Mouse (Mus musculus): ENCODE results near the gene Mef2d.
"Not testable (repeated sequence)": the region's sequence is repeated elsewhere in the genome, so short reads cannot be mapped to it uniquely, and the experiment has no call there.

Gene Mef2d

DNA sequence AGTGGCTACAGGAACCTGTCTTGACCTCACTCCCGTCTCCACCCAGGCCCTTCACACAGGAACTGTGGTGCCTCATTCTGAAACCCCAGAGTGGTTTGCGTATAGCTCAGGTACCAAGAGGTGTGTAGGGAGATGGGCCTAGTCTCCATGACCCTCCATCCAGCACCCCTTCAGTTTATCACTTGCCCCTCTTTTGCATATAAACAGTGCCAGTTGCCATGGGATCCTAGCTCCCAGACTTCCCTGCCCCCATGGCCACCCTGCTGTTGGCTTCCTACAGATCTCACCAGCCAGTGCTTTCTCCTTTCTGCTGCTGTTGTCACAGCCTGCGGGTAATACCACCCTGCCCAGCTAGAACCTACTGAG, 8.8 kb downstream of the Mef2d start:
- DNase-seq: no peak

DNA sequence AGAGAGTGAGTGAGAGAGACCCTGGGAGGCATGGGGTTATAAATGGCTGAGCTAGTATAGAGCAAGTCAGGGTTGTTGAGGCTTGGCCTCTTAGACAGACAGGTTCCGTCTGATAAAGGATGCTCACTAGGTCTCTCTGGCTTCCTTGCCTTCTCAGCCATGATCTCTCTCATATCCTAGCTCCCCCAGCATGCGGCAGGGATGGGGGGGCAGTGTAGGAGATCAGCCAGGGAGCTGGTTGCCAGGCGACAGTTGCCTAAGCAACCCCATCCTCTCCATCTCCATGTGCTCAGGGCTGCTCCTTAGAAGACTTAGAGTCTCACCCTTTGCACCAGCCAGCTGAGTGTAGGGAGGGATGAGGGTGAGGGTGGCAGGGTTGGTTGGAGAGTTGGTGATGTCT, 9.9 kb downstream of the Mef2d start:
- peak; percentile 83 for DNase-seq

DNA sequence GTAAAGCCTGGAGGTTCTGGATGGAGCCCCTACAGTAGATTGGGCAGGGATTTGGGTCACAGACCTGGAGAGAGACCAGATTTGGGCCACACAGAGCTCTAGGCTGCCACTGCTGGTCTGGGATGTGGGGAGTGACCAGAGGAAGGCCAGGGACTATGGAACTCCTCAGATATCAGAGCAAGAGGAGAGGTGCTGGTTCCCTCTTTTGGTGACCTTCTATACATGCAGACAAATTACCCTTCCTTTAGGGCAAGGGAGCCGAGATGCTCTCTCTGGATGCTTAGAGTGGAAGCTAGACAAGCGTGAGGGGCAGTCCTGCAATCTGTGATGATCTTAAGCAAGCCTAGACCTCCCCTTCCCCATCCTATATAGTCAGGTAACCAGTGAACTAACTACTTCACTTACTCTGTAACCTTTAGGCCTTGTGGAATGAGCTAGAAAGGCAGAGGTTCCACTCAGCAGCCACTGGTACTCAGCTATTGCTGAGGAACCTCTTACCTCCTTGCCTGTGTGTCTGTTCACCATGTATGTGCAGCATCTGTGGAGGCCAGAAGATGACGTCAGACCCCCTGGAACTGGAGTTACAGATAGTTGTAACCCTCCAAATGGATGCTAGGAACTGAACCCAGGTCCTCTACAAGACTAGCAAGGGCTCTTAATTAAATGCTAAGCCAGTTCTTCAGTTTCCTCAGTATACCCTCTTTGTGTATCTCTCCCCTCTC, 11.3 kb downstream of the Mef2d start:
- DNase-seq: no peak

DNA sequence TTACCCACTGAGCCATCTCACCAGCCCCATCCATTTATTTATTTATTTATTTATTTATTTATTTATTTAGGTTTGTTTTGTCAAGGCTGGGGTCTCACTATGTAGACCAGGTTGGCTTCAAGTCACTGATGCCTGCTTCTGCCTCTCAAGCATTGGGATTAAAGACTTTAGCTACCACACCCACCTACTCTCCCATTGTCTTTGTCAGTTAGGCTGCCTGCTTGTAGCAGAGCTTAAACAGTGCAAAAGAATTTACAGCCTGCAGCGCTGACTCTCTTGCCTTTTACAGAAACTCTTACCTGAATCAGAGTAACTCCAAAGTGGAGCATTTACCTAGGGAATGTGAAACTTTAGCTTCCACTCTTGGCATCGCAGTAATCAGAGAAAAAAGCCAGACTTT, 12.1 kb downstream of the Mef2d start:
- DNase-seq: no peak

DNA sequence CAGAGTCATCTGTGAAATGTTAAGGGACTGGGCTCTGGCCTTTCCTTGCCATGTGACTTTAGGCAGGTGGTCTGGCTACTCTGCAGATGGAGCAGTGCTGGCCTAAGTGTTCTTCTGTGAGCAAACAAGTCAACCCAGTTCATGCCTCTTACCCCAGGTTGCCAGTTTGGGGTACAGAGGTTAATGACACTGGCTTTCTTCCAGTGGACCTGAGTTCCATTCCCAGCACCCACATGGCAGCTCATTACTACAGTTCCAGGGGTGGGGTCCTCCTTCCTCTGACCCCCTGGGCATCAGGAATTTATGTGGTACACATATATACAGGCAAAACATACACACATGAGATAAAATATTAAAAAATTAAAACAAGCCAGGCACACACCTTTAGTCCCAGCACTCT, 14.6 kb downstream of the Mef2d start:
- no peak for DNase-seq

DNA sequence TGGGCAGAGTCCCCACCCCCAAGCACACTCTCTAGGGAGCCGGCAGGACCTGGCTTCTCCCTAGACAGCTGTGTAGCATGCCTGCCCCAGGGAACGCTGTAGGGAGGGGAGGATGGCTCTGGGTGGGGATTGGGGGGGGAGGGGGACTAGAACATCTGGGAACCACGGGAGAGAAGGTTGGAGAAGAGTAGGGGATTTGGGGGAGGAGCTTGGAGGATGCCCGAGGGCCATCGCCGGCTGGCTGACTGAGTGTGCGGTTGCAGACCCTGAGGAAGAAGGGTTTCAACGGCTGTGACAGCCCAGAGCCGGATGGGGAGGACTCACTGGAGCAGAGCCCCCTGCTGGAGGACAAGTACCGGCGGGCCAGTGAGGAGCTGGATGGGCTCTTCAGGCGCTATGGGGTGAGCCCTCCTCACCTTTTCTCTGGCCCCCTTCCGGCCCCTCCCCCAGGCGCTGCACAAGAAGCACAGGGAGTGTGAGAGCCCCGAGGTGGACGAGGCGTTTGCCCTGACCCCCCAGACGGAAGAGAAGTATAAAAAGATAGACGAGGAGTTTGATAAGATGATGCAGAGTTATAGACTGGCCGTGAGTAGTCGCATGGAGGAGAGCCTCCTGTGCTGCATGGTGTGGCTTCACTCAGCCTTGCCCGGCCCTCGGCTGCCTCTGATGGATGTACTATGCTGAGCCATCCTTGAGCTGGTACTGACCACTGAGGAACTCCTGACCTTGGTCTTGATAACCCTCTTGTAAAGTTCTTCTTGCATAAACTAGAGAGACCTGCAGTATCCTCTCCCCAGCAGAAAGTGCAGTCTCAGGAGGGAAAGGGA, 15.8 kb downstream of the Mef2d start:
- DNase-seq: no peak

DNA sequence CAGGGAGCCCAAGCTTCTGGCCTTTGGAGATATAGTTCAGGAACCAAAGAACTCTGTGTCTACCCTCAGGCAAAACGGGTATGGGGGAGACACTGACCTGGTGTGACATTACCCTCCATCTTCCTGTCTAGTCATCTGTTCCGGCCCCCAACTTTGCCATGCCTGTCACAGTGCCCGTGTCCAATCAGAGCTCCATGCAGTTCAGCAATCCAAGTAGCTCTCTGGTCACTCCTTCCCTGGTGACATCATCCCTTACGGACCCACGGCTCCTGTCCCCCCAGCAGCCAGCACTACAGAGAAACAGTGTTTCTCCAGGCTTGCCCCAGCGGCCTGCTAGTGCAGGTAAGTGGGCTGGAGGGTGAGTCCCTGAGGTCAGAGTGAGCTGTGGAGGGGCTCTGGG, 16.8 kb downstream of the Mef2d start:
- no peak for DNase-seq

DNA sequence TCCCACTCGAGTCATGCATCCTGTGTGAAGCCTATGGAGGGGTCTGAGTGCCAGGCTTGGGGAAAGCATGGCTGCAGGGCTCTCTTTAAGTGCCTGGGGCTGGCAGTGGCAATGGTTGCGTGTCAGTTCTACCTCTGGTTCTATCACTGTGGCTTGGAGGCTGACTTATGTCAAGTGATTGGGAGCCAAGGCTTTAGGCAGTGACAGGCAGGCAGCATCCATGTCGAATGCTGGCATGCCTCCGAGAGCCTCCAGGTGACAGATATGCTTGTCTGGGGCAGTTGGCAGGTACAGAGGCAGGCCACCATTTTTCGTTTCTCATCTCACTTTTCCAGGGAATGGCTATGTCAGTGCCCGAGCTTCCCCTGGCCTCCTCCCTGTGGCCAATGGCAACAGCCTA, 18.7 kb downstream of the Mef2d start:
- DNase-seq: no peak

DNA sequence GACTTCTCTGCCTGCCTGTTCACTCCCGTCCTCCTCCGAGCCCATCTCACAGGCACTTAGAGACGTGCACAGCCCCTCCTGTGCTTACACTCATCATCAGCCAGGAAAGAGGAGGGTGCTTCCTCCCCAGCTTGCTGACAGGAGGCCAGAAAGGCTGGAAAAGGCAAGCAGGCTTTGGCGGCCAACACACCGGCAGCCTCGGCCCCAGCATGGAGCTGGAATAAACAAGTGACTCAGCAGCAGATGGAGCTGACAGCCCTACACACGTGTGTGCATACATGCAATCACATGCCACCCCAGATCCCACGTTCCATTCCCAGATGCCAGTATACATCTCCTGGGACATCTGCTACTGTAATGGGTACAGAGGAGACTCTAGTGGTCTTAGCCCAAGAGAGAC, 20.1 kb downstream of the Mef2d start:
- DNase-seq: peak; percentile 78

DNA sequence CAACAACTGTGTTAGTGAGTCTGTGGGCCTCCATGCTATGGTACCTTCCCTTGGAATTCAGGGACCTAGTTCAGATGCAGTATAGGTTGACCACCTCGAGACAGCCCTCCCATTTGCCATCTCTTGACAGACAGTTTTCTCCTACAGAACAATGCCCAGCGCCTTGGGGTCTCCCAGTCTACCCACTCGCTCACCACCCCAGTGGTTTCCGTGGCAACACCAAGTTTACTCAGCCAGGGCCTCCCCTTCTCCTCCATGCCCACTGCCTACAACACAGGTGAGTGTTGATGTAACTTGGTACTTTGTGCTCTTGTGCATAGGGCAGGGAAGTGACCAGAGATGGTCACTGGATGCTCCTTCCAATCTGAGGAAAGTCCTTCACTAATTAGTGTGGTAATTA, 20.6 kb downstream of the Mef2d start:
- DNase-seq: no peak

DNA sequence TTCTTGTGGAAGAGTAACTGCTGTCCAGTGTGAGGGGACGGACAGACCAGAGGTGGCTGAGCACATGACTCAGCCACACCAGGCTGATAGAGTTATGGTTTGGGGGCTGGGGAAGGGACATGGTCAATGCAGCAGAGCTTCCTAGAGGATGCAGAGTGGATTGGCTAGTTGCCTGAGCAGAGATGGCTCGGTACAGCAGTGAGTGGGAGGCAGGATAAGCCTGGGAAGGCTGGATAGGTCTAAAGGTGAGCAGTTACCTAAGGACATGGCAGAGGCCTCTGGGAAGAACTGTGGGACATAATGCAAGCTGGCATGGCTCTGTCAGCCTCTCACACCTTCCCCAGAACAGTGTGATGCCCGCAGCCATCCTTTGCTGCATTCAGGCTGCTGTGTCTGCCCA, 21.7 kb downstream of the Mef2d start:
- no peak for DNase-seq

DNA sequence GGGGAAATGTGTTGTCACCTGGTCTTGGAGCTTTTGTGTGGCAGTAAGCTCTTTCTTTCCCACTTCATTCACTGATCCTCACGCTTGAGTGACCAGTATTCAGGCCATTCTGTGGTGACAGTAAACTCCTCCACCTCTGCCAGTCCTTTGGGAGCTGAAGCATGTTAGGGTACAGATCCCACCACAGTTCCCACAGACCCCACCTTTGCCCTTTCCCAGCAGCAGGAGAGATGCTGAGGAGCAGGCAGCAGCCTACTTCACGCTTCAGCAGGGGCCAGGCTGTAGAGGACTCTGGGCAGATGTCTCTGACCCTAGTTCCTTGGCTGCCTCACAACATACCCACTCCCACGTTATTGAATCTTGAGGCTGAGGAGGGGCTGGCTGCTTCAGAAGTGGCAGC, 22.1 kb downstream of the Mef2d start:
- DNase-seq: no peak

DNA sequence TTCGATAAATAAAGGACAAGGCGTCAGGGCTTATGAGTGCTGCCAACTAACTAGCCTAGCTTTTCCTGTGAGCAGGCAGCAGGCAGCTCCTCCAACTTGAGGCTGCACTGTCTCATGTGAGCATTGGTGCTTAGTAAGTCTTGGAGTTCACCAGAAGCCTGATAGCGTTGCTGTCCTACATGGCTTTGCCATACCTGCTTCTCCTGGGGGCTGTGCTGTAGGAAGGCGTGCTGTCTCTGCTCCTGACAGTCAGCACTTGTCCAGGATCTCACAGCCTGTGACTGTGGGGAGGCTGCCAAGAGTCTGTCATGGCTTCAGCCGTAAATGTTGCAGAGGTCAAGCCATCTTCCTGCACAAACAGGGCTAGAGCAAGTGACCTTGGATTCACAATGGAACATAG, 23.9 kb downstream of the Mef2d start:
- DNase-seq: no peak

DNA sequence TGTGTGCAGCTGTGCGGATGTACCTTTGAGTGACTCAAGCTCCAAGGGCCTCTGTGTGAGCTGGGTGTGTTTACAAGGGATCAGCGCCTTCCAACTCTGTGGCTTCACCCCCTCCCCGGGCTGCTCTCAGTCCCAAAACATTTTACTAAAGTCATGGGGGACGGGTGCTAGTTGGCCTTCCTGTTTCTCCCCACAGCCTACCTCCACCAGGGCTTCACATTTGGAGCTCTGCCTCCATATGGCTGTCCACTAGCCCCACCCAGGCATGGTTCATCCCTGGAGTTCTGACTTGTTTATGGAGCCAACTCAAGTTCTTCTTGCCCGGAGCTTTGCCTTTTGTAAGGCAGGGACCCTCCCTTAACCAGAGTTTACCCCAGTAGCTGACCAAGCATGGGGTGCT, 28.2 kb downstream of the Mef2d start:
- no peak for DNase-seq

DNA sequence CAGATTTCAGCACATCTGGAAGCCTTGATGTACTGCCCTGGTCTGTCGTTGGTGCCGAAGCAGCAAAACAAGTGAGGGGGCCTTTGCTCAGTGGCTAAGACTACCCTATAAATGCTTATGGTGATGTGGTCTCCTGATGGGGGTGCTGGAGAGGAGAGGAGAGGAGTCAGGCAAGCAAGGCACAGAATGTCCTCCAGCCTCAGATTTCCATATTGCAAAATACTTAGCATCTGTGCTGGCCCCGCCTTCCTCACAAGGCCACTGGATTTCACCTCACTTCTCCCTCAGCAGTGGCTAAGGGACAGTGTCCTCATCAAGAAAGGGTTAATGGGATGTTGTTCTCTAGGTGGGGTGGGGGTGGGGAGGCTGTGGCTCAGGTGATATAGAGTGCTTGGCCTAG, 30.3 kb downstream of the Mef2d start:
- no peak for DNase-seq

DNA sequence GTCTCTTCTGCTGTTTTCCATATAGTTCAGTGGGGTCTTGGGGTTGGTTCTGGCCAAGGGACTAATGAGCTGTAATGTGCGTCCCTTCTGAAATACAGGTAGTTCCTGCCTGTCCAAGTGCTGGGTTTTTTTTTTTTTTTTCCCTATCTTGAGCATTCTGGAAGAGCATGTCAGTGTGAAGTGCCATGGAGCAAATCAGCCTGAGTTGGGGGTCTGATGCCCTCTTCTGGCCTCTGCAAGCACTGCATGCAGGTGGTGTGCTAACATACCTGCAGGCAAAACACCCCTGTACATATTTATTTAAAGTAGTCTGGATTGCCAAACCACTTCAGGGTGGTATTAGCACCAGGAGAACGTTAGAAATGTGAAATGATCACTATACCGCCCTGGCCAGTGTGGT, 31.2 kb downstream of the Mef2d start:
- DNase-seq: no peak

DNA sequence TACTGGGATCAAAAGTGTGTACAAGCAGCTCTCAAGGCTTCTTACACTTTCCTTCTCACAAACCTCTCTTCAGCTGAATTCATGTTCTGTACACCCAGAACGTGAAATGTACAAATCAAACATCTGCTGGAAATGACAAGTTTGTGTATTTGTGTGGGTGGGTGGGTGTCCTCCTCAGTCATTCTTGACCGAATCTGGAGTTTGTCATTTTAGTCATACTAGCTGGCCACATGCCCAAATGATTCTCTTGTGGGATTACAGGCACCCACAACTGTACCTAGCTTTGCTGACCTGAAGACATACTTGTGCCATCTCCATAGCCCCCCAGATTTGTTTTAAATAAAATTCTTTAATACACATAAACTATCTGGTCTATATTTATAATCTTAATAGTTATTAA, 32.7 kb downstream of the Mef2d start:
- no peak for DNase-seq

DNA sequence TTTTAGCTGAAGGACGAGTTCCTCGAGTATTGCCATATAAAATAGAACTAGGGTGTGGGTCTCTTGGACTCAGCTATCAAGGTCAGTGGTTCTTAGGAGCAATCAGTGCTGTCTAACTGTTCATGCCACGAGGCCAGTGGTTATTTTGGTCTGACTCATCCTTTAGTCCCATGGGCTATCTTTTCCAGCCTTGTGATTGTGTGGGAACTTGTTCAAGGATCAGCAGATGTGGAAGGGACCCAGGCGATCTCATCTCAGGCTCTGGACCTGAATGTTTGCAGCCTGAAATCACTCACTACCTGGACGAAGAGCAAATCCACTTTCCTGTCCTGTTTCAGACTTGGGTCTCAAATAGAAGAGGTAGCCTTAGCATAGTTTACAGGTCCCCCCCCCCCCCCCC, 34.9 kb downstream of the Mef2d start:
- no peak for DNase-seq

DNA sequence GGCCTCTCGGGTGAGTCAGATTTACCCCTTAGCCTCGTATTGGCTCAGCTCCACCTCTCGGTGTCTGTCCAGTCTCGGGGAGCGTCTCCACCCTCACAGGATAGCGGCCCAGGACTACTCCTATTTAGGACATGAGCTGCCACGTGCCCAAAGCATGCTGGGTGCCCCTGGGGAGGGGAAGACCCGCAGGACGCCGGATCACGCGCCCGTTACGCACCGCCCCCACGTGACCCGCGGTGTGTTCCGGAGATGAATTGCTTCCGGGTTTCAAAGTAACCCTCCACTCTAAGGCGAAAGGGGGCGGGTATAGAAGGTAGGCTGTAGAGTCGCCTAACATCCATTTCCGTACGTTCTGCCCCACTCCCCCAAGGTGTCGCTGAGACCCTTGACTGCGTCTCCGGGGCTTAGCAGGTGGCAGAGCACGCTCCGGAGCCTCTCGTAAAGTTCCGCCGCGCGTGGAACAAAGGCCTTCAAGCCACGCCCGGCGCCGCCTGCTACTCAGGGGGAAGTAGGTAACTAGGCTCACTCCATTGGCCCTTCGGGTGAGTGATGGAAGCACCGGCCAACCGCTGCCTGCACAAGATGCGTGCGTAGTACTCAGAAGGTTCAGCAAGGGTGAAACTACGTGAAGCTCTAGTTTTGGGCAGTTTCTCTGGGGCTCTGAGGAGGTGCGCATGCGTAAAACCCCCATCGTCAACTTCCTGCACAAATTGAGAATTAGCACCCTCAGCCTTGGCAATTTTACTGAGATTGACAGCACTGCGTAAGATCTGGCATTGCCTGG, 35.6 kb downstream of the Mef2d start:
- DNase-seq: peak; percentile 100

DNA sequence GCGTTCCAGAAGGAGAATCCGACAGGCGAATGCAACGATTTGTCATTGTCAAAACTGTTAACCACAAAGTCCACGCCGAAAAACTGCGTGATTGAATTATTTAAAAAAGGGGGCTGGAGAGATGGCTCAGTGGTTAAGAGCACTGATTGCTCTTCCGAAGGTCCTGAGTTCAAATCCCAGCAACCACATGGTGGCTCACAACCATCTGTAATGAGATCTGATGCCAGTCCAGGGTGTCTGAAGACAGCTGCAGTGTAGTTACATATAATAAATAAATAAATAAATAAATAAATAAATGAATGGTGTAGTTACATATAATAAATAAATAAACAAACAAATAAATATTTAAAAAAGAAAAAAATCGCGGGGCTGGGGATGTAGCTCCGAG, 36.2 kb downstream of the Mef2d start:
- not testable (repeated sequence) for DNase-seq

DNA sequence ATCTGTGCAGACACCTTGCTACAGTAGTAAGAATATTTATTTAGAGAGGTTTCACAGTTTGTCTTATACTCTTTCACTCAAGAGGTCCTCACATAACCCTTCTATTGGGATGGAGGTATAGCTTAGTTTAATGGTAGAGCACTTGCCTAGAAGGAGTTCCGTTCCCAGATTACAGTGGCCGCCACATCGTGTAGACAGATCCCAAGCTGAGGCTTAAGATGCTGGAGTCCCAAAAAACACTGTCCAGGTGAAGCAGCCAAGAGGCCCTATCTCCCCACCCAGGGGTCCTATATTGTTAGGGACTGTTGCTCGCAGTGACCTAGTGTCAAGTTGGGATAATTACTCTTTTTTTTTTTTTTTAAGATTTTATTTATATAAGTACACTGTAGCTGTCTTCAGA, 36.8 kb downstream of the Mef2d start:
- no peak for DNase-seq

DNA sequence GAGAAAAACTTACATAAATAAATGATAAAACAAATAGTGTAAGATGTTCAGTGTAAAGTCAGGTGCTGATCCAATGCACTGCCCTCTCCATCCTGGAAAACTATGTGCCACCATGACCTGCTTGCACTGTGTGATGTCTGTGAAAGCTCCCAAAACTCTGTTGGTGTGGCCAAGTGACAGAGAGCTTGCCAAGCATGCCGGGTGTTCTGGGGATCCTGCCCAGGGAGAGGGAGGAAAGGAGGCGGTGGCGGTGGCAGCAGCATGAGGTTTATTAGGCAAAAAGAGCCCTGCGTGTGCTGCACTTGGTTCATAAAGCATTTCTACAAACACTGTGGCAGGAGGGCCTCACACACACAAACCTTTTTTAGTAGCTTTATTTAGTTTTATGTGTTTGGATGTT, 39.2 kb downstream of the Mef2d start:
- peak; percentile 47 for DNase-seq

DNA sequence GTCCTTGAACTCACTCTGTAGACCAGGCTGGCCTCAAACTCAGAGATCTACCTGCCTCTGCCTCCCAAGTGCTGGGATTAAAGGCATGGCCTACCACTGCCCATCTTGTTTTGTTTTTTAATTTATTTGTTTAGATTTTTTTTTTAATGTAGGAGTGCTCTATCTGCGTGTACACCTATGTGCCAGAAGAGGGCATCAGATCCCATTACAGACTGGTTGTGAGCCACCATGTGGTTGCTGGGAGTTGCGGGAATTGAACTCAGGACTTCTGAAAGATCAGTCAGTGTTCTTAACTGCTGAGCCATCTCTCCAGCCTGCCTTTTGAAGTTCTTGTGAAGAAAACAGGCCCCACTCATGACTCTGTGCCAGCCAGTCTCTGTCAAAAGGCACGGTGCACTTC, 44.3 kb downstream of the Mef2d start:
- DNase-seq: no peak

DNA sequence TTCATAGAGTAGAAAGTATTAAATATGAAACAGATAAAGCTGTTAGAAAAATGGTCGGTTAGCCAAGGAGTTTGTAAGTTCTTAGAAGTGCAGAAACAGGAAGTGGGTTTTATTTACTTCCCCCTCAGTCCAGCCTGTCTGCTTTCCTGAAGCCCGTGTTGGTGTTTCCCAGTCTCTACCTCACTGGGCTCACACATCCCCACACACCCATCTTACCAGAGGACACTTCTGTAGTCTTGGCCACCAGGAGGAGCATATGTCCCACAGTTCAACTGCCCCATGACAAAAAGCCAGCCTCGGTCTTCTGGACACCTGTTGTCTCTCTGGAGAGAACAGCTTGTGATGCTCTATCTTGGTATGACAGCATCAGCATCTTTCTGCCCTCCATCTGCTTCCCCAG, 49.0 kb downstream of the Mef2d start:
- DNase-seq: no peak
